Mouse (Mus musculus) neural tube, embryonic 12.5 days (tissue): ENCODE results near the gene Polr2e. TPM values are rescaled to one million over a fixed set of nuclear protein-coding genes. Genes with fewer than 3 reads are reported as not detected.
"Not testable (repeated sequence)": the region's sequence is repeated elsewhere in the genome, so short reads cannot be mapped to it uniquely, and the experiment has no call there.

Experiments
- ATAC-seq: fragments of 200-750 bp; cut with Nextera tagmentation; 2 replicates; pipeline ENCODE4 v1.8.0; 2017; ENCODE audit warnings: low read depth, mild to moderate bottlenecking, moderate TSS enrichment, moderate library complexity; ENCODE audit not compliant: low FRiP score
- H3K27ac ChIP-seq: fragments of 300-500 bp; sonication (generic); 2 replicates; pipeline ENCODE4 v1.5.1; 2016
- H3K27me3 ChIP-seq: fragments of 300-500 bp; sonication (generic); replicated peaks from 2 replicates; pipeline ENCODE4 v1.6.1; 2016; ENCODE audit warnings: mild to moderate bottlenecking
- H3K36me3 ChIP-seq: fragments of 300-500 bp; sonication (generic); 2 replicates; pipeline ENCODE4 v1.6.1; 2016; ENCODE audit warnings: mild to moderate bottlenecking
- H3K4me1 ChIP-seq: fragments of 300-500 bp; sonication (generic); 2 replicates; pipeline ENCODE4 v1.6.1; 2016
- H3K4me2 ChIP-seq: fragments of 300-500 bp; sonication (generic); replicated peaks from 2 replicates; pipeline ENCODE4 v1.6.1; 2016; ENCODE audit warnings: mild to moderate bottlenecking
- H3K4me3 ChIP-seq: fragments of 300-500 bp; sonication (generic); 2 replicates; pipeline ENCODE4 v1.5.1; 2016
- H3K9ac ChIP-seq: fragments of 300-500 bp; sonication (generic); 2 replicates; pipeline ENCODE4 v1.6.1; 2016; ENCODE audit warnings: mild to moderate bottlenecking
- H3K9me3 ChIP-seq: fragments of 300-500 bp; sonication (generic); 2 replicates; pipeline ENCODE4 v1.6.1; 2016; ENCODE audit warnings: mild to moderate bottlenecking
- WGBS: fragments of 180-500 bp; shearing (Covaris S2); methylation state at CpG from one replicate; pipeline ENCODE4 v1.1.7; 2016; 5-methylcytosine and 5-hydroxymethylcytosine counted together
- polyA plus RNA-seq: library from polyadenylated mRNA; unstranded; fragments of >200 nt; fragmentation: Nextera tagmentation; extraction: Ambion mirVana; gene quantifications from 2 replicates; pipeline ENCODE4 v1.2.1, GENCODE M21; 2016

The Polr2e gene
- polyA plus RNA-seq, 1 experiment from 2014 or later: 160 TPM

DNA sequence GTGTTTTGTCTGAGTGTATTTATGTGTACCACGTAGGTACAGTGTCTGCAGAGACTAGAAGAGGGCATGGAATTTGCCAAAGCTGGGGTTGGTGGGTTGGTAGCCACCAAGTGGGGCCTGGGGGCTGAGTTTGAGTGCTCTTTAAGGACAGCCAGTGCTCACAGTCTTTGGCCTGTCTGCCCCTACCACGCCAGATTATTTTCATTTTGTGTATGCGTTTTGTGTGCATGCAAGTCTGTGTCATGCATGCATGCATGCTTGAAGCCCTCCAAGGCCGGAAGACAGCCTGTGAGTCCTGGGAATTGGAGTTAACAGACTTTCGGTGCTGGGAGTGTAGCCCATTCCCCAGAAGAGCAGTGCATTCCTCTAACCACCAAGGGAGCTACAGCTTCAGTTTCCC lies 15.8 kb upstream of the Polr2e start:
- Histone ChIP-seq H3K9me3 (no peaks in the 10 kb centered on the region), H3K9ac (peak overlapping the region; percentile 42; the same call in 1 of the 2 replicates), H3K36me3 (peaks cover 38% of the 10 kb centered on the region), H3K4me3 (peak overlapping the region; percentile 8; the same call in 1 of the 2 replicates), H3K4me1 (peaks cover 22% of the 10 kb centered on the region), H3K27me3 (no peaks in the 10 kb centered on the region), H3K4me2 (peak overlapping the region; percentile 72), H3K27ac (no peak overlapping the region)
- 87% methylated on average over 5 of the region's 5 CpGs for WGBS
- no peak for ATAC-seq

DNA sequence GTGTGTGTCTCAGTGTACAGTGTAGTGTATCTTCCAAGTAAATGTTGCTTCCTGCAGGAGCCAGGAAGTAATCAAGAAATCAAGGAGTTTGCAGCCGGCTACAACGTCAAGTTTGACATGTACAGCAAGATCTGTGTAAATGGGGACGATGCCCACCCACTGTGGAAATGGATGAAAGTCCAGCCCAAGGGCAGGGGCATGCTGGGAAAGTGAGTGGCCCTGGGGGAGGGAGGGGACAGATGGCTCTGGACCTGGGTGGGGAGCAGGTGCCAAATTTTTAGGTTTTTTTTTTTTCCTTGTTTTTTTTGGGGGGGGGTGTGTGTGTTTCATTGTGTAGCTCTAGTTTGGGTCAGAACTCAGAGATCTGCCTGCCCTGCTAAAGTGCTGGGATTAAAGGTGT lies 15.3 kb upstream of the Polr2e start:
- H3K27me3 ChIP-seq, ATAC-seq, H3K9me3 ChIP-seq, H3K27ac ChIP-seq: not testable (repeated sequence)
- peak overlapping the region; percentile 72 for H3K4me2 ChIP-seq
- peaks cover 22% of the 10 kb centered on the region for H3K4me1 ChIP-seq
- peak overlapping the region; percentile 94; the same call in 1 of the 2 replicates for H3K9ac ChIP-seq
- H3K4me3 ChIP-seq: peak overlapping the region; percentile 91
- peaks cover 34% of the 10 kb centered on the region for H3K36me3 ChIP-seq
- 38% methylated on average over 3 of the region's 3 CpGs for WGBS

DNA sequence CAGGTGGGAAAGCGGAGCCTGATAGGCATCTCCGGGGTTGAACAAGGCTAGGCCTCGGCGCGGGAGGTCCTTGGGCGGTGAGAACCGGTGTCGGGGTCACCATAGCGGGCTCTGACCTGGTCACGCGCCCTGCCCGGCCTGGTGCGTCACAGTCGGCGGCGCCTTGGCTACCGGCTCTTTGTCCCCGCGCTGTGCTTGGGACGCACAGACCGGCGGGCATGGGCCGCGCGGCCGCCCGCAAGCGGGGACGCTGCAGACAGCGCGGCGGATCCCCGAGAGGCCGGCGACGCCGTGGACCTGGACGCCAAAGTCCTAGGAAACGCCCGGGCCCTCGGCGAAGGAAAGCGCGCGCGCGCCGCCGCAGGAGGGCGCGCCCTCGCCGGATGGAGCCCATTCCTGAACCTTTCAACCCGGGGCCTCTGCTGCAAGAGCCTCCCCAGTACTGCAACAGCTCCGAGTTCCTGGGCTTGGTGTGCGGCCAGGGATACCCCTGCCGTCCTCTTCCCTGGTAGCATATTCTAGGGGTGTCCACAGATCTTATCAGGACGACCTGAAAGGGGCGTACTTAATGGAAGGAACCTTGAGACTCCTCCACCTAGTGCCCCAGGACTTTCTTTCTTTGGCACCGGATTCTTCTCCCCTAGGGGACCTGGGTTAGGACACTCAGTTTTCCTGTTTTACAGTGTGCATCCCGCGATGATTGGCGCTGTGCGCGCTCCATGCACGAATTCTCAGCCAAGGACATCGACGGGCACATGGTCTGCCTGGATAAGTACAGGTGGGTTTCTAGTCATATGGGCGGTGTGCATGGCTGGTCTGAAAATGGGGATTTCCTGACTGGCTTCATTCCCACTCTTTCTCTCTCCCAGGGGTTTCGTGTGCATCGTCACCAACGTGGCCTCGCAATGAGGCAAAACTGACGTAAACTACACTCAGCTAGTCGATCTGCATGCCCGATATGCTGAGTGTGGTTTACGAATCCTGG lies 14.5 kb upstream of the Polr2e start:
- Histone ChIP-seq H3K27ac (peak overlapping the region; percentile 94), H3K9me3 (no peaks in the 10 kb centered on the region), H3K27me3 (no peaks in the 10 kb centered on the region), H3K4me2 (peak overlapping the region; percentile 72), H3K9ac (peak overlapping the region; percentile 94), H3K4me3 (peak overlapping the region; percentile 91), H3K4me1 (peaks cover 22% of the 10 kb centered on the region), H3K36me3 (peaks cover 29% of the 10 kb centered on the region)
- 2% methylated on average over 76 of the region's 77 CpGs for WGBS
- peak; percentile 49 for ATAC-seq

DNA sequence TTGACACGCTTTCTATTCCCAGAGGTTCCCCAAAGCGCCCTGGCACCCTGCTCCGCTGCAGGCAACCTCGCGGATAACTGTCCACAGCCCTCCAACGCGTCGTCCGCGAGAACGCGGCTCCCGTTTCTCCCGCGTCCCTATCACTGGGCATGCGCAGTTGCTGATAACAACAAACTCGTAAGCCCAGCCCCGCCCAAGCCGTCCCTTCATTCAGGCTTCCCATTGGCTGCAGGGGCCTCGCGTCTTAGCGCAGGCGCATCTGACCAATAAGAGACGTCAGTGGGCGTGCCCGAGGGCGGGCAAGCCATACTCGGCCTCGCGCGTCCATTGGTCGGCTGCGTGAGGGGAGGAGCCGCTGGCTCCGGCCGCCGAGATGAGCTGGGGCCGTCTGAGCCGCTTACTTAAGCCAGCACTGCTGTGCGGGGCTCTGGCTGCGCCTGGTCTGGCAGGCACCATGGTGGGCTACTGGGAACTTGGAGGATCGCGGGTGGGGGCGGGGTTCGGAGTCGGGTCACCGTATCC lies 13.7 kb upstream of the Polr2e start:
- peak; percentile 94 for ATAC-seq
- peak overlapping the region; percentile 94 for H3K27ac ChIP-seq
- WGBS: under 1% methylated on average over 47 of the region's 47 CpGs
- no peaks in the 10 kb centered on the region for H3K9me3 ChIP-seq
- peak overlapping the region; percentile 91 for H3K4me3 ChIP-seq
- peaks cover 25% of the 10 kb centered on the region for H3K4me1 ChIP-seq
- H3K27me3 ChIP-seq: no peaks in the 10 kb centered on the region
- H3K9ac ChIP-seq: peak overlapping the region; percentile 94
- peak overlapping the region; percentile 72 for H3K4me2 ChIP-seq
- peaks cover 24% of the 10 kb centered on the region for H3K36me3 ChIP-seq

DNA sequence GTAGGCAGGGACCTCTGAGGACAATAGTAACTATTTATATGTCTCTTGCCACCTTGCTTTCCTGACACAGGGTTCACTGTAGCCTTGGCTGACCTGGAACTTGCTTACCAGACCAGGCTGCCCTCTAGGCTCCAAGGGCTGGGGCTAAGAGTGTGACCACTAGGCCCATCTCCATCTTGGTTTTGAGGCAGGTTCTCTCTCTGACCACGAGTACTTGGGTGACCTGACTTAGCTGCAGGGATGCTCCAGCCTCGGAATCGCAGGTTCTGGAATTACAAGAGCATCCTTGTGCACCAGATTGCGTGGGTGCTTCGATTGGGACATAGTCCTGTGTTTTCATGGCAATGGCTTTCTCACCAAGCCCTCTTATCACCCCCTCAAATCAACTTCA lies 12.8 kb upstream of the Polr2e start:
- Histone ChIP-seq H3K36me3 (peaks cover 14% of the 10 kb centered on the region), H3K9me3 (no peaks in the 10 kb centered on the region), H3K4me3 (no peak overlapping the region), H3K27ac (no peak overlapping the region), H3K4me1 (peaks cover 33% of the 10 kb centered on the region), H3K27me3 (no peaks in the 10 kb centered on the region), H3K9ac (no peak overlapping the region), H3K4me2 (no peak overlapping the region)
- no peak for ATAC-seq
- 82% methylated on average over 5 of the region's 5 CpGs for whole genome bisulfite sequencing

DNA sequence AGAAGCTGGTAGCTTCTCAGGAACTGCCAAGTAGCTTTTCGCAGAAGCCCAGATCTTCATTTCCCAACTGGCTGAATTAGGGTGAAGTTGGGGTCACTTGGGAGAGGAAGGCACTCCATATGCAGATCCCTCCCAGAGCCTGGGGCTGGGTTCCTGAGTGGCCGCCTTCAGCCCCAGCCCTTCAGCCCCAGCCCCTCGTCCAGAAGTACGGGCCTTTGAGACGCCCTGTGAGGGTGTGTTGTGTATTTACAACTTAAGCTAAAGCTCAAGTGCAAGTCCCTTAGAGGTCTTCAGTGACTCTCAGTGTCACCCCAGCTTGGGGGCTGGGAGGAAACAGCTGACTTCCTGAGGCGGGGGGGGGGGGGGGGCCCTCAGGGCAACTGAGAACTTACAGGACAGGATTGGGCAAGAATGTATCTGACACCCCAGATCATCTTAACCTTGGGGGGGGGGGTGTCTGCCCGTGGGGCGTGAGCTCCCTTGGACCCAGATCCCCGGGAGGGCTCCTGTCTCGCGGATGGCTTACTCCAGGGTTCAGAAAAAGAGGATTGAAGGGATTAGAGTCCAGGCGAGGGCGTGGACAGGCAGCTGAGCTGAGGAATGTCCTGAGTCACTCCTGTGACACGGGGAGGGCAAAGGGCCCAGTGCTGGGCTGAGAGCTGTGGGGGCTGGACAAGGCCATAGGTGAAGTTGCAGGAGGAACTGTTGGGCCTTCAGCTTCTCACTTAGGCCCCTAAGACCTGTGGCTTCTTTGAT lies 12.2 kb upstream of the Polr2e start:
- 32% methylated on average over 14 of the region's 14 CpGs for WGBS
- peaks cover 34% of the 10 kb centered on the region for H3K4me1 ChIP-seq
- ATAC-seq: no peak
- H3K27ac ChIP-seq: no peak overlapping the region
- H3K9ac ChIP-seq: 0 out of 2 replicates have a peak overlapping the region, but pooled peaks have one; percentile 21
- H3K36me3 ChIP-seq: peaks cover 9% of the 10 kb centered on the region
- H3K9me3 ChIP-seq: no peaks in the 10 kb centered on the region
- H3K27me3 ChIP-seq: no peaks in the 10 kb centered on the region
- H3K4me2 ChIP-seq: no peak overlapping the region
- no peak overlapping the region for H3K4me3 ChIP-seq

DNA sequence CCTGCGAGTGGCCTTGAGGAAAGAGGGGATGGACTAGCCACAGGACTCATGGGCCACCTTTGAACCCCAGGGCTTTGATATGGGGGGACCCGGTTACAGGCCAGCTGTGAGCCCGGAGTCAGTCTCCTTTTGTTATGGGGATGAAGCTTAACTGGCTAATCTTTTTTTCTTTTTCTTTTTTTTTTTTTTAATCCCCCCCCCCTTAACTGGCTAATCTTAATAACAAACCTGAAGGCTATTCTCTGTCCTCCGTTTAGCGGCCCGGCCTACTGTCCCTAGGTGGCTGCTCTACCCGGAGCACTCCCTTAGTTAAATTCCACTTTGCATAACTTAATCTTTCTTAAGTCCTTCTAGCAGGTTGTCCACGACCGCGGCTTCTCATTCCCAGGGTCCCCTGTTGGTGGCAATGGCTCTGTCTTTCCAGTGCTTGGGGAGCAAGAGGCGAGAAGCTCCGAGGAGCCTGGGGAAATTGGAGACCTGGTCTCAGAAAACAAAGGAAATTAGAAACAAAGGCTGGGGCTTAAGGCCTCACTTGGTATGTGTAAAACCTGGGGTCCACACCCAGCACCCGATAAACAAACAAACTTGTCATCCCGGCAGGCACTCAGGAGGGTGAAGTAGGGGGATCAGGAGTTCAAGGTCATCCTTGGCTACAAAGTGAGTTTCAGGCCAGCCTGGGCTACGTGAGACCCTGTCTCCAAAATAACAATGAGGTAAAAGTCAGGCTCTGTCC lies 11.5 kb upstream of the Polr2e start:
- Histone ChIP-seq H3K9me3 (no peaks in the 10 kb centered on the region), H3K36me3 (peaks cover 3% of the 10 kb centered on the region), H3K27ac (no peak overlapping the region), H3K9ac (no peak overlapping the region), H3K4me2 (no peak overlapping the region), H3K27me3 (no peaks in the 10 kb centered on the region), H3K4me1 (peaks cover 34% of the 10 kb centered on the region), H3K4me3 (no peak overlapping the region)
- 18% methylated on average over 15 of the region's 15 CpGs for WGBS
- no peak for ATAC-seq

DNA sequence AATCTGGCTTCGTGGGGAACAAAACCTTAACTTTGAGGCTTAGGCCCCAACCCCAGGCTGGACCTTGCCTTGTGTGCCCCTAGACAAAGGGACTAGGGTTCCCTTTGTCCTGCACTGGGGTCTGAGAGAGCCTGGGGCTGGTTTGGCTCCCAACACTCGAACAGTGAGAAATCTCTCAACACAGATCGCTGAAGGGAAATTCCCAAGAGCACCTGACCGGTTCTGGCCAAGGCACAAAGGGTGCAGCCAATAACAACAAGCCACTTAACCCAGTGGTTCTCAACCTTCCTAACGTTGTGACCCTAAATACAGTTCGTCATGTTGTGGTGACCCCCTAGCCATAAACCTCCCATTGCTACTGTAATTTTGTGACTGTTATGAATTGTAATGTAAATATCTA lies 10.6 kb upstream of the Polr2e start:
- no peak for ATAC-seq
- no peak overlapping the region for H3K27ac ChIP-seq
- H3K9ac ChIP-seq: no peak overlapping the region
- H3K9me3 ChIP-seq: no peaks in the 10 kb centered on the region
- WGBS: 13% methylated on average over 6 of the region's 6 CpGs
- H3K4me3 ChIP-seq: no peak overlapping the region
- H3K36me3 ChIP-seq: no peaks in the 10 kb centered on the region
- H3K4me1 ChIP-seq: peaks cover 30% of the 10 kb centered on the region
- no peak overlapping the region for H3K4me2 ChIP-seq
- H3K27me3 ChIP-seq: no peaks in the 10 kb centered on the region

DNA sequence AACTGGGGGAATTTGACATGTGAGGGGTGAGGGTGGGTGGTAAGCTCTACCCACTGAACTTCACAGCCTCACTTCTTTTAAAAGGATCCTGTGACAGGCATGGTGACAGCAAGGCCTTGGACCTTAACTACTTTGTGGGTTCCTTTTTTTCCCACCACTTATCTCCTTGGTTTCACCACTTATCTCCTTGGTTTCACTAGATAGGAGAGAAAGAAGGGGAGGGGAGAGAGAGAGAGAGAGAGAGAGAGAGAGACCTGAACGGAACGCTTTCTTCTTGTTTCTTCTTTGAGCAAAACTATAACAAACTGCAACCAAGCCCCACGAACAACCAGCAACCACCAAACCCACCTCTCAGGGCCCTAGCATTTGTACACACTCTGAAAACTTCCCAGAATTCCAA lies 9.2 kb upstream of the Polr2e start:
- H3K9ac ChIP-seq: no peak overlapping the region
- H3K9me3 ChIP-seq: no peaks in the 10 kb centered on the region
- H3K36me3 ChIP-seq: no peaks in the 10 kb centered on the region
- peaks cover 23% of the 10 kb centered on the region for H3K4me1 ChIP-seq
- H3K4me3 ChIP-seq: no peak overlapping the region
- H3K27me3 ChIP-seq: no peaks in the 10 kb centered on the region
- no peak overlapping the region for H3K4me2 ChIP-seq
- ATAC-seq: no peak
- WGBS: 66% methylated on average over 3 of the region's 3 CpGs
- H3K27ac ChIP-seq: no peak overlapping the region

DNA sequence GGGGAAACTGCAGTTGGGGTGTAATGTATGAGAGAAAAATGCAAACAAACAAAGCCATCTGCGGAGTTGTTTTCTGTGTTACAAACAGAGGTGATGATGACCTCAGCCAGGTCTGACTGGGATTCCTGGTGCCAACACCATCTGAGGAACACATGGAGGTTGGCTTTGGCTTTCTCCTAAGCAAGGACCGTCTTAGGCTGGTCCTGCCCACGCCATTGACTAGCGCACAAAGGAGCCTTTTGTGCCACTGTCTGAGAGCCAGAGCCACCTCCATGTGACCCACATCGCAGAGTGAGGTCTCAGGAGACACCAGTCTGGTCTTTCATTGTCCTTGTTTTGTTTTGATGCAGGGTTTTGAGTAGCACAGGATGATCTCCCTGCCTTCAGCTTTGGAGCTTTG lies 8.8 kb upstream of the Polr2e start:
- no peak overlapping the region for H3K27ac ChIP-seq
- H3K36me3 ChIP-seq: no peaks in the 10 kb centered on the region
- no peak for ATAC-seq
- H3K4me3 ChIP-seq: no peak overlapping the region
- peaks cover 23% of the 10 kb centered on the region for H3K4me1 ChIP-seq
- no peaks in the 10 kb centered on the region for H3K27me3 ChIP-seq
- no peaks in the 10 kb centered on the region for H3K9me3 ChIP-seq
- WGBS: 12% methylated on average over 5 of the region's 5 CpGs
- no peak overlapping the region for H3K9ac ChIP-seq
- no peak overlapping the region for H3K4me2 ChIP-seq

DNA sequence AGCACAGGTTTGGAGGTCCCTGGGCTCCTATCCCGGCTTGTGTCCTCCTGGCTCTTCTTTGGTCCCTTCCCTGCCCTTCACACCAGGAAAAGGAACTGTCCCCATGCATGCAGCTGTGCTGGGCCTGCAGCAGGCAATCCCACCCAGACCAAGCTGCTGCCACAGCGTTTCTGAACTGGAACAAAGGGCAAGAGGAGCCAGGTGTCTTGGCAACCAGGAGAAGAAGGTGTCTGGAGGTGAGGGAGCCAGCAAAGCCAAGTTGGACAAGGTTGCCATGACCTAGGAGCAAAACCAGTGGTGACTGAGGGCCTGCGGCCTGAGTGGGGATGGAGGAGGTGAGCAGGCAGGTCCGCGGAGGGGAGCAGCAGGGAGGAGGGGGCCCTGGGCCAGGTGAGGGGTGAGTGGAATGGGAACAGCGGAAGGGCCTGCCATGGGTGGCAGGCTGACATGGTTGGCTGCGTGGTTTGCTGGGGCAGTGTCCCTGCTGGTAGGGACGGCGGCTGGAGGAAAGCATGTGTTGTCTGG lies 7.5 kb upstream of the Polr2e start, which contains the start of gene Gpx4:
TSS of gene Gpx4 (plus strand) at position 126 of the 525 bp plus-strand sequence.
- ATAC-seq: no peak
- WGBS: 32% methylated on average over 9 of the region's 9 CpGs

More for the DNA sequence above, 7.5 kb upstream of the Polr2e start, which contains the start of gene Gpx4:
- peaks cover 20% of the 10 kb centered on the region for H3K4me1 ChIP-seq
- H3K9ac ChIP-seq: no peak within 1 kb of the TSS
- no peak within 1 kb of the TSS; the same call in 1 of the 2 replicates for H3K4me3 ChIP-seq
- H3K36me3 ChIP-seq: no peaks in the 10 kb centered on the region
- no peaks in the 10 kb centered on the region for H3K9me3 ChIP-seq
- H3K4me2 ChIP-seq: no peak within 1 kb of the TSS
- no peaks in the 10 kb centered on the region for H3K27me3 ChIP-seq
- no peak within 1 kb of the TSS for H3K27ac ChIP-seq
